Mouse (Mus musculus): ENCODE measurements around the gene Tmem123.

DNA sequence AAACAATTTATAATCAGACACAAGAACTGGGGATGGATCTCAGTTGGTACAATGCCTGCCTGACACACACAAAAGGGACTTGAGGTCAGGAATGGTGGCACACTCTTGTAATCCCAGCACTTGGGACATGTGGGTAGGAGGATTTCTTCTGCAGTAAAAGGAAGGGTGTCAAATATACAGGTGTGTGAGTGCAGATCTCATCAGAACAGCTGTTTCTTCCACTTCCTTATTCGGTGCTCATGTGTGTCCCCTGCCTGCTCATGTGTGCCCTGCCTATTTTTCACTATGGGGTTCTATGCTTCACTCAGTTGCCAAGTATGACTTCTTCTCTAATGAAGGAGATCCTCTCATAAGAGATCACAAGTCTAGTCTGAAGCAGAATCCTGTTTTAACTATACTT, 21.1 kb upstream of the Tmem123 start:
- TF ChIP-seq CTCF (IDR thresholded peaks at IDR 0.05; ENCODE audit: control insufficient read depth, insufficient read depth, insufficient read length) (no peak), USF1 (IDR thresholded peaks at IDR 0.05; ENCODE audit: low read depth) (no peak)
